Mouse (Mus musculus) heart, adult 2 months (tissue): ENCODE measurements around the gene Itgb5.

ENCODE experiments used
- EP300 ChIP-seq: fragments of 200-500 bp; IDR thresholded peaks from 2 replicates; pipeline ENCODE4 v1.6.1; 2011; ENCODE audit warnings: low read depth, low read length, control low read depth; ENCODE audit not compliant: insufficient read depth
- POLR2A ChIP-seq: fragments of 200-500 bp; IDR thresholded peaks from 2 replicates; pipeline ENCODE4 v1.6.1; 2011; ENCODE audit warnings: mild to moderate bottlenecking, low read depth, low read length, control low read depth; ENCODE audit not compliant: insufficient read depth

- TF ChIP-seq EP300, result no peak
- TF ChIP-seq POLR2A, result no peak
Observed at GRCm38 (mm10) chr16:33793846-33794791, 35.3 kb upstream of the Itgb5 start, which contains the start of gene Muc13.
